Mouse (Mus musculus) hindbrain, embryonic 15.5 days (tissue): ENCODE data around the gene Alox15. TPM values are rescaled to one million over a fixed set of nuclear protein-coding genes. Genes with fewer than 3 reads are reported as not detected.

ENCODE experiments used
- ATAC-seq: fragments of 200-750 bp; cut with Nextera tagmentation; 2 replicates; pipeline ENCODE4 v1.8.0; 2017; ENCODE audit warnings: low read depth, moderate number of reproducible peaks, moderate TSS enrichment; ENCODE audit not compliant: low FRiP score
- H3K27ac ChIP-seq: fragments of 300-500 bp; sonication (generic); replicated peaks from 2 replicates; pipeline ENCODE4 v1.5.1; 2015; ENCODE audit warnings: mild to moderate bottlenecking, inconsistent platforms
- H3K27me3 ChIP-seq: fragments of 300-500 bp; sonication (generic); 2 replicates; pipeline ENCODE4 v1.6.1; 2015; ENCODE audit warnings: control low read depth, inconsistent platforms
- H3K36me3 ChIP-seq: fragments of 300-500 bp; sonication (generic); 2 replicates; pipeline ENCODE4 v1.6.1; 2015; ENCODE audit warnings: control low read depth, inconsistent platforms
- H3K4me1 ChIP-seq: fragments of 300-500 bp; sonication (generic); replicated peaks from 2 replicates; pipeline ENCODE4 v1.6.1; 2015; ENCODE audit warnings: control low read depth, inconsistent platforms
- H3K4me2 ChIP-seq: fragments of 300-500 bp; sonication (generic); 2 replicates; pipeline ENCODE4 v1.6.1; 2015; ENCODE audit warnings: moderate library complexity, mild to moderate bottlenecking, inconsistent platforms
- H3K4me3 ChIP-seq: fragments of 300-500 bp; sonication (generic); 2 replicates; pipeline ENCODE4 v1.5.1; 2015; ENCODE audit warnings: mild to moderate bottlenecking, inconsistent platforms
- H3K9ac ChIP-seq: fragments of 300-500 bp; sonication (generic); 2 replicates; pipeline ENCODE4 v1.6.1; 2015; ENCODE audit warnings: inconsistent platforms
- H3K9me3 ChIP-seq: fragments of 300-500 bp; sonication (generic); 2 replicates; pipeline ENCODE4 v1.6.1; 2016; ENCODE audit warnings: control low read depth, inconsistent platforms
- WGBS: fragments of 180-500 bp; shearing (Covaris S2); methylation state at CpG from one replicate; pipeline ENCODE4 v1.1.7; 2015; 5-methylcytosine and 5-hydroxymethylcytosine counted together
- polyA plus RNA-seq: library from polyadenylated mRNA; unstranded; fragments of >200 nt; fragmentation: Nextera tagmentation; extraction: Ambion mirVana; gene quantifications from 2 replicates; pipeline ENCODE4 v1.2.1, GENCODE M21; 2015

Alox15 gene
- polyA plus RNA-seq, 1 experiment from 2014 or later = not detected

GRCm38 (mm10) chr11:70302293-70302692 lies 49.5 kb downstream of the Alox15 start:
- Histone ChIP-seq H3K9ac (no peak overlapping the region), H3K27ac (no peak overlapping the region), H3K4me2 (no peak overlapping the region), H3K36me3 (no peaks in the 10 kb centered on the region), H3K4me1 (no peaks in the 10 kb centered on the region), H3K27me3 (no peaks in the 10 kb centered on the region), H3K4me3 (no peak overlapping the region), H3K9me3 (no peaks in the 10 kb centered on the region)
- 83% methylated on average over 4 of the region's 4 CpGs for WGBS
- no peak for ATAC-seq

GRCm38 (mm10) chr11:70297836-70298454 lies 53.9 kb downstream of the Alox15 start:
- Histone ChIP-seq H3K4me2 (no peak overlapping the region), H3K36me3 (no peaks in the 10 kb centered on the region), H3K27me3 (no peaks in the 10 kb centered on the region), H3K27ac (no peak overlapping the region), H3K4me3 (no peak overlapping the region), H3K9ac (no peak overlapping the region), H3K9me3 (no peaks in the 10 kb centered on the region), H3K4me1 (no peaks in the 10 kb centered on the region)
- no peak for ATAC-seq
- 73% methylated on average over 12 of the region's 12 CpGs for WGBS

GRCm38 (mm10) chr11:70297405-70297804 lies 54.4 kb downstream of the Alox15 start:
- ATAC-seq = no peak
- Histone ChIP-seq H3K36me3 (no peaks in the 10 kb centered on the region), H3K9me3 (no peaks in the 10 kb centered on the region), H3K27me3 (no peaks in the 10 kb centered on the region), H3K9ac (no peak overlapping the region), H3K4me1 (no peaks in the 10 kb centered on the region), H3K4me3 (no peak overlapping the region), H3K27ac (no peak overlapping the region), H3K4me2 (no peak overlapping the region)
- WGBS = 73% methylated on average over 4 of the region's 4 CpGs

Other genes starting within 250 kb of the Alox15 start
- gene Mgl2, start 221.7 kb downstream of the Alox15 start, polyA plus RNA-seq = 1.4 and 1.6 TPM in 2 replicates
- gene Clec10a, start 195.8 kb downstream of the Alox15 start, polyA plus RNA-seq = 0.64 and 1.3 TPM in 2 replicates
- 7.6 and 8.1 TPM in 2 replicates for gene Slc16a11, start 139.3 kb downstream of the Alox15 start, polyA plus RNA-seq
- gene Slc16a13, start 131.0 kb downstream of the Alox15 start, polyA plus RNA-seq = 14.3 and 16.5 TPM in 2 replicates
- gene Bcl6b, start 122.2 kb downstream of the Alox15 start, polyA plus RNA-seq = 5.5 and 5.6 TPM in 2 replicates
- gene 0610010K14Rik, start 114.1 kb downstream of the Alox15 start, polyA plus RNA-seq = 168 and 175 TPM in 2 replicates
- 13.7 TPM in 2 replicates for gene Gm21988, start 112.2 kb downstream of the Alox15 start, polyA plus RNA-seq
- gene Rnasek, start 112.2 kb downstream of the Alox15 start, polyA plus RNA-seq = 394 and 408 TPM in 2 replicates
- 1.2 and 1.7 TPM in 2 replicates for gene Alox12, start 96.7 kb downstream of the Alox15 start, polyA plus RNA-seq
- gene Alox12e, start 29.4 kb downstream of the Alox15 start, polyA plus RNA-seq = 0.08 TPM in 1 of 2 replicates, not detected in the other
- gene Pelp1, start 58.0 kb upstream of the Alox15 start, polyA plus RNA-seq = 30.7 and 33.6 TPM in 2 replicates
- 50.3 and 57.5 TPM in 2 replicates for gene Arrb2, start 80.6 kb upstream of the Alox15 start, polyA plus RNA-seq
- 45.6 and 49.2 TPM in 2 replicates for gene Med11, start 99.9 kb upstream of the Alox15 start, polyA plus RNA-seq
- 0.77 and 0.90 TPM in 2 replicates for gene Zmynd15, start 107.4 kb upstream of the Alox15 start, polyA plus RNA-seq
- 5.2 and 6.1 TPM in 2 replicates for gene Cxcl16, start 108.0 kb upstream of the Alox15 start, polyA plus RNA-seq
- gene Tm4sf5, start 153.2 kb upstream of the Alox15 start, polyA plus RNA-seq = 3.4 and 4.0 TPM in 2 replicates
- gene Vmo1, start 162.6 kb upstream of the Alox15 start, polyA plus RNA-seq = 0.42 TPM in 1 of 2 replicates, not detected in the other
- gene Gltpd2, start 167.2 kb upstream of the Alox15 start, polyA plus RNA-seq = 0.21 and 0.26 TPM in 2 replicates
- 763 and 792 TPM in 2 replicates for gene Psmb6, start 173.3 kb upstream of the Alox15 start, polyA plus RNA-seq
- gene Gm40193, start 180.9 kb upstream of the Alox15 start, polyA plus RNA-seq = not detected in 2 replicates
- 17.3 and 20.4 TPM in 2 replicates for gene Pld2, start 188.0 kb upstream of the Alox15 start, polyA plus RNA-seq
- gene Mink1, start 210.8 kb upstream of the Alox15 start, polyA plus RNA-seq = 18.1 and 20.5 TPM in 2 replicates